Mouse (Mus musculus): ENCODE results near the gene Rgs14. TPM values are rescaled to one million over a fixed set of nuclear protein-coding genes. Genes with fewer than 3 reads are reported as not detected.
A peak's percentile ranks its signal among the peaks of the same experiment; 100 is the strongest.

Gene Rgs14
- total and polyA plus RNA-seq, 3 experiments: 14.4 to 20.5 TPM; not detected in 1

GRCm38 (mm10) chr13:55329683-55330566 lies 39.6 kb upstream of the Rgs14 start, which contains the start of gene Mxd3 (continued):
- TF ChIP-seq CTCF (IDR thresholded peaks at IDR 0.05 in 2 of 3, conservative IDR thresholded peaks at IDR 0.05 in 1 of 3; ENCODE audit: control insufficient read depth in 1 of 3, insufficient read depth in 1 of 3, low read depth in 2 of 3, low read length in 3 of 3, poor library complexity in 1 of 3, severe bottlenecking in 1 of 3) (0 out of 6 replicates have a peak, but pooled peaks of 1 of the 3 experiments have one; percentile 30), MAX (IDR thresholded peaks at IDR 0.05; ENCODE audit: low read length) (peak; percentile 74), SIN3A (IDR thresholded peaks at IDR 0.05; ENCODE audit: low read length) (peak; percentile 80), ELF1 (IDR thresholded peaks at IDR 0.05; ENCODE audit: low read depth, low read length) (0 out of 2 replicates have a peak, but pooled peaks have one; percentile 11), SMC3 (IDR thresholded peaks at IDR 0.05; ENCODE audit: low read depth, low read length) (peak; percentile 27; the same call in 1 of the 2 replicates), USF1 (IDR thresholded peaks at IDR 0.05; ENCODE audit: low read depth, low read length) (no peak), TBP (IDR thresholded peaks at IDR 0.05; ENCODE audit: low read depth, low read length) (0 out of 2 replicates have a peak, but pooled peaks have one; percentile 52), MAZ (IDR thresholded peaks at IDR 0.05; ENCODE audit: low read depth, low read length) (peak; percentile 88), TCF12 (IDR thresholded peaks at IDR 0.05; ENCODE audit: low read depth, low read length) (peak; percentile 7; the same call in 1 of the 2 replicates), MYC (IDR thresholded peaks at IDR 0.05; ENCODE audit: low read depth, low read length) (peak; percentile 67; the same call in 1 of the 2 replicates), MYB (IDR thresholded peaks at IDR 0.05; ENCODE audit: low read depth, low read length) (no peak), POLR2AphosphoS5 (IDR thresholded peaks at IDR 0.05; ENCODE audit: borderline replicate concordance, low read depth, low read length) (no peak), GATA1 (IDR thresholded peaks at IDR 0.05; ENCODE audit: low read depth, low read length) (no peak), ZMIZ1 (IDR thresholded peaks at IDR 0.05; ENCODE audit: low read depth, low read length) (peak; percentile 69), MXI1 (IDR thresholded peaks at IDR 0.05; ENCODE audit: low read depth, low read length) (peak; percentile 92)

- Histone ChIP-seq H3K9ac (ENCODE audit: control insufficient read depth, low read depth, low read length, poor library complexity, severe bottlenecking) (peak overlapping the region; percentile 95), H3K4me1 (ENCODE audit: control insufficient read depth in 1 of 2, insufficient read depth in 2 of 2, low read length in 2 of 2) (peaks cover 0 to 11% of the 10 kb centered on the region in 2 experiments; a peak in 2 of 4 replicates), H3K27ac (ENCODE audit: control insufficient read depth, low read depth, low read length) (peak overlapping the region; percentile 89), H3K79me2 (ENCODE audit: control insufficient read depth, insufficient read depth, low read length, poor library complexity) (peaks cover 2% of the 10 kb centered on the region; the same call in 1 of the 2 replicates), H3K27me3 (ENCODE audit: control insufficient read depth in 1 of 2, insufficient read depth in 2 of 2, low read length in 2 of 2) (no peaks in the 10 kb centered on the region), H3K36me3 (ENCODE audit: control insufficient read depth in 1 of 2, insufficient read depth in 2 of 2, low read length in 2 of 2) (peaks cover 0 to 4% of the 10 kb centered on the region in 2 experiments; a peak in 1 of 4 replicates), H3K4me3 (ENCODE audit: control insufficient read depth in 1 of 2, insufficient read depth in 1 of 2, low read depth in 2 of 2, low read length in 2 of 2) (peak overlapping the region; percentile 45 to 69), H3K9me3 (replicated peaks; ENCODE audit: insufficient read depth, low read length) (no peaks in the 10 kb centered on the region)
- peak; percentile 19 for TF ChIP-seq RAD21 (IDR thresholded peaks at IDR 0.05; ENCODE audit: low read depth, low read length)
- peak in 2 of 3 experiments; percentile 45 to 57; a peak in 5 of 6 replicates for TF ChIP-seq CTCF (IDR thresholded peaks at IDR 0.05 in 2 of 3, conservative IDR thresholded peaks at IDR 0.05 in 1 of 3; ENCODE audit: control insufficient read depth in 1 of 3, insufficient read depth in 1 of 3, low read depth in 2 of 3, low read length in 3 of 3, poor library complexity in 1 of 3, severe bottlenecking in 1 of 3)
- peak; percentile 57; the same call in 1 of the 2 replicates for TF ChIP-seq BHLHE40 (IDR thresholded peaks at IDR 0.05; ENCODE audit: borderline replicate concordance, low read depth, low read length)
- peak; percentile 49; the same call in 1 of the 2 replicates for TF ChIP-seq ZNF384 (IDR thresholded peaks at IDR 0.05; ENCODE audit: low read depth, low read length)
- no peak for TF ChIP-seq MAFK (IDR thresholded peaks at IDR 0.05; ENCODE audit: borderline replicate concordance, low read depth, low read length)
- no peak for DNase-seq (ENCODE audit: low read depth, low spot score)
These were observed 38.7 kb upstream of the Rgs14 start for GRCm38 (mm10) chr13:55330567-55331400.
